Mouse (Mus musculus) limb, embryonic 15.5 days (tissue): ENCODE measurements around the gene Olfr298. TPM values are rescaled to one million over a fixed set of nuclear protein-coding genes. Genes with fewer than 3 reads are reported as not detected.

ENCODE experiments used
- ATAC-seq: fragments of 200-750 bp; cut with Nextera tagmentation; 2 replicates; pipeline ENCODE4 v1.8.0; 2017; ENCODE audit warnings: low read depth, moderate TSS enrichment; ENCODE audit not compliant: insufficient number of reproducible peaks, low FRiP score, low TSS enrichment
- H3K27ac ChIP-seq: fragments of 300-500 bp; sonication (generic); 2 replicates; pipeline ENCODE4 v1.5.1; 2015; ENCODE audit warnings: moderate library complexity, mild to moderate bottlenecking, inconsistent platforms
- H3K27me3 ChIP-seq: fragments of 300-500 bp; sonication (generic); 2 replicates; pipeline ENCODE4 v1.6.1; 2015; ENCODE audit warnings: inconsistent platforms
- H3K36me3 ChIP-seq: fragments of 300-500 bp; sonication (generic); 2 replicates; pipeline ENCODE4 v1.6.1; 2015; ENCODE audit warnings: inconsistent platforms
- H3K4me1 ChIP-seq: fragments of 300-500 bp; sonication (generic); 2 replicates; pipeline ENCODE4 v1.6.1; 2015; ENCODE audit warnings: inconsistent platforms
- H3K4me2 ChIP-seq: fragments of 300-500 bp; sonication (generic); 2 replicates; pipeline ENCODE4 v1.6.1; 2015; ENCODE audit warnings: mild to moderate bottlenecking, inconsistent platforms
- H3K4me3 ChIP-seq: fragments of 300-500 bp; sonication (generic); 2 replicates; pipeline ENCODE4 v1.5.1; 2015; ENCODE audit warnings: mild to moderate bottlenecking, inconsistent platforms
- H3K9ac ChIP-seq: fragments of 300-500 bp; sonication (generic); 2 replicates; pipeline ENCODE4 v1.6.1; 2015; ENCODE audit warnings: inconsistent platforms
- H3K9me3 ChIP-seq: fragments of 300-500 bp; sonication (generic); 2 replicates; pipeline ENCODE4 v1.6.1; 2016; ENCODE audit warnings: inconsistent platforms
- WGBS: fragments of 180-500 bp; shearing (Covaris S2); methylation state at CpG from one replicate; pipeline ENCODE4 v1.1.7; 2015; 5-methylcytosine and 5-hydroxymethylcytosine counted together
- polyA plus RNA-seq: library from polyadenylated mRNA; unstranded; fragments of >200 nt; fragmentation: Nextera tagmentation; extraction: Ambion mirVana; gene quantifications from 2 replicates; pipeline ENCODE4 v1.2.1, GENCODE M21; 2015

The Olfr298 gene
- not detected in 2 replicates for polyA plus RNA-seq

DNA sequence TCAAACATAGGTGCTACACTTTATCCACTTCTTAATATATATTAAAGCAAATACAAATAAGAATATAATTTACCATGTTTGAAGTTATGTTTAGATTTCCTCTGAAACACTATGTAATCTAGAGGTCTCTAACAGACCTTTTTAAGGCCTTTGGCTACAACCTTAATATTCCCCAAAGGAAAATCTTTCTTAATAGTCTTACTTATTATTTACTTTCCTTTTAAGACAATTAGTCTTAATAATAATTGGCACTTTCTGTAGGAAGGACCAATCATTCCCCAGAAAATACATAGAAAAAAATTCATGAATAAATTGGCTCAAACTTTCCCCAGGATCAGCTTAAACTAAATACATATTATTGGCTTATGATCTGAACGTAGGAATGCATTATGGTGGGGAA lies at the start of gene Olfr298:
Gene Olfr298, minus strand, starts transcription at position 101 of the 400 bp plus-strand sequence.
- no peak within 1 kb of the TSS for H3K9ac ChIP-seq
- no peaks in the 10 kb centered on the region for H3K4me1 ChIP-seq
- 82% methylated on average over 1 of the region's 1 CpGs for WGBS
- no peaks in the 10 kb centered on the region for H3K9me3 ChIP-seq
- H3K27me3 ChIP-seq: no peaks in the 10 kb centered on the region
- no peak within 1 kb of the TSS for H3K4me2 ChIP-seq
- ATAC-seq: no peak
- no peak within 1 kb of the TSS for H3K4me3 ChIP-seq
- H3K27ac ChIP-seq: no peak within 1 kb of the TSS
- H3K36me3 ChIP-seq: no peaks in the 10 kb centered on the region

DNA sequence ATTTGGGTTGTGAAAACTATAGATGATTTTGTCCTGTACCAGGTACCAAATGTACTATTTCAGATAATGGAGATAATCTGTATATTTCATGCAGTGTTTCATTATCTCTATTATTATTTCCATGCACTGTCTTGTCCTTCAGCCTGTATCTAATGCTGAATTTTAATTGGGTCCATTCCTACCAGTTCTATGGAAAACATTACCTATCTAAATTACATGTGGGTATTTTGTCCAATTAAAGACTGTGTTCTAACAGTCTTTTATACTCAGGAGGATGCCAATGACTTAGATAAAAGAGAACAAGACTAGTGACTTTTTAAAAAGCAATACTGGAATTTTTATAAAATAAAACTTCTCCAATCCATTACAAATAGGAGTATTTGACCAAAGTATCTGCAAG lies 27.4 kb upstream of the Olfr298 start, which contains the start of gene Olfr297:
Gene Olfr297, plus strand, starts transcription at position 301 of the 400 bp plus-strand sequence.
- no peak within 1 kb of the TSS for H3K27ac ChIP-seq
- ATAC-seq: no peak
- H3K4me2 ChIP-seq: no peak within 1 kb of the TSS
- H3K9ac ChIP-seq: no peak within 1 kb of the TSS
- no peaks in the 10 kb centered on the region for H3K9me3 ChIP-seq
- no peaks in the 10 kb centered on the region for H3K27me3 ChIP-seq
- no peaks in the 10 kb centered on the region for H3K36me3 ChIP-seq
- H3K4me1 ChIP-seq: no peaks in the 10 kb centered on the region
- H3K4me3 ChIP-seq: no peak within 1 kb of the TSS

GRCm38 (mm10) chr7:86459621-86460020 lies 32.7 kb downstream of the Olfr298 start, which contains the start of gene Olfr299:
TSS of gene Olfr299 (plus strand) at chr7:86459921.
- no peak within 1 kb of the TSS for H3K4me3 ChIP-seq
- no peaks in the 10 kb centered on the region for H3K9me3 ChIP-seq
- no peak for ATAC-seq
- H3K9ac ChIP-seq: no peak within 1 kb of the TSS
- H3K4me1 ChIP-seq: no peaks in the 10 kb centered on the region
- WGBS: 83% methylated on average over 1 of the region's 1 CpGs
- no peaks in the 10 kb centered on the region for H3K36me3 ChIP-seq
- H3K4me2 ChIP-seq: no peak within 1 kb of the TSS
- H3K27me3 ChIP-seq: no peaks in the 10 kb centered on the region
- H3K27ac ChIP-seq: no peak within 1 kb of the TSS

Other genes starting within 250 kb of the Olfr298 start
- gene Vmn2r76, start 246.2 kb downstream of the Olfr298 start, polyA plus RNA-seq: not detected in 2 replicates
- gene Olfr310, start 215.3 kb downstream of the Olfr298 start, polyA plus RNA-seq: not detected in 2 replicates
- not detected in 2 replicates for gene Olfr309, start 178.8 kb downstream of the Olfr298 start, polyA plus RNA-seq
- not detected in 2 replicates for gene Olfr308, start 166.9 kb downstream of the Olfr298 start, polyA plus RNA-seq
- not detected in 2 replicates for gene Olfr307, start 154.9 kb downstream of the Olfr298 start, polyA plus RNA-seq
- not detected in 2 replicates for gene Olfr305, start 125.6 kb downstream of the Olfr298 start, polyA plus RNA-seq
- gene Olfr304, start 105.8 kb downstream of the Olfr298 start, polyA plus RNA-seq: not detected in 2 replicates
- gene Olfr303, start 94.7 kb downstream of the Olfr298 start, polyA plus RNA-seq: not detected in 2 replicates
- not detected in 2 replicates for gene Olfr301, start 88.6 kb downstream of the Olfr298 start, polyA plus RNA-seq
- gene Olfr299, start 32.6 kb downstream of the Olfr298 start, polyA plus RNA-seq: not detected in 2 replicates
- not detected in 2 replicates for gene Olfr297, start 27.5 kb upstream of the Olfr298 start, polyA plus RNA-seq
- gene Olfr295, start 91.4 kb upstream of the Olfr298 start, polyA plus RNA-seq: not detected in 2 replicates
- not detected in 2 replicates for gene Olfr294, start 124.2 kb upstream of the Olfr298 start, polyA plus RNA-seq
- not detected in 2 replicates for gene Olfr293, start 156.6 kb upstream of the Olfr298 start, polyA plus RNA-seq
- not detected in 2 replicates for gene Olfr292, start 195.8 kb upstream of the Olfr298 start, polyA plus RNA-seq